In the genomic region with DNA sequence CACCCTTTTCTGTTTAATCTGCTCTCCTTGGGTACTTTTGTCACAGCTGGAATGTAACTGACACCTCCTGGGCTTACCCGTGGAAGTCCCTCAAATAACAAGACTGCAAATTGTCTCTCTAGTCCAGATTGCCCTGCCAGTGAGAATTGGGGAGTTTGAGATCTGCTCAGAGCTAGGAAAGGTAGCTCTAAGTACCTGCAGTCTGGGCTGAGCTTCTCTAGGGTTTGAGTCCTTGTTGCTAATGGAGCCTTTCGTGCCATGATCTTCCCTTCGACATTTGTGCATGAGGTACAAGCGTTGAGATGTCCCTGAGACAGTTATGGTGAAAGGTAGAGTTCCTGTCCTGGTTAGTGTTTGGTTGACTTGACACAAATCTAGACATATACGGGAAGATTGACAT, we compare ENCODE assay signal across 35 mouse cellular contexts.
"Had no signal": no experiment of that assay in that cellular context is flagged by ENCODE, and none has a peak within 500 bp of the region (broad histone marks: within the 10 kb centered on the region; RNA-seq: fewer than 3 reads in every experiment).

No protein-coding gene starts in this region.

- DNase-seq: heart, postnatal 10 days; heart, postnatal 14 days; heart, postnatal 36 days; heart, postnatal 4 days; kidney, adult 11 months; kidney, adult 18-20 months; kidney, adult 2 months; kidney, adult 8-10 months; kidney, adult 9 months; kidney, postnatal 10 days; kidney, postnatal 14 days; kidney, postnatal 25 days; kidney, postnatal 36 days; kidney, postnatal 4 days; layer of hippocampus, adult 9-11 months; layer of hippocampus, postnatal 36 days had no signal

- H3K9ac ChIP-seq: heart, embryonic 12.5 days; heart, embryonic 13.5 days; heart, embryonic 15.5 days; hindbrain, embryonic 12.5 days; hindbrain, embryonic 13.5 days; hindbrain, embryonic 14.5 days; hindbrain, embryonic 15.5 days; intestine, embryonic 15.5 days; kidney, embryonic 15.5 days had no signal

- H3K9me3 ChIP-seq: heart, embryonic 10.5 days; heart, embryonic 12.5 days; heart, embryonic 13.5 days; heart, embryonic 15.5 days; hindbrain, embryonic 10.5 days; hindbrain, embryonic 12.5 days; hindbrain, embryonic 13.5 days; hindbrain, embryonic 15.5 days; intestine, embryonic 15.5 days; kidney, embryonic 15.5 days had no signal

- H3K27ac ChIP-seq: heart, embryonic 10.5 days; heart, embryonic 13.5 days; heart, embryonic 15.5 days; hindbrain, embryonic 10.5 days; hindbrain, embryonic 12.5 days; hindbrain, embryonic 13.5 days; hindbrain, embryonic 14.5 days; hindbrain, embryonic 15.5 days; hindbrain, postnatal 0 days; intestine, embryonic 15.5 days; kidney, embryonic 15.5 days; kidney, postnatal 0 days had no signal

- ATAC-seq: hindbrain, embryonic 16.5 days; hindbrain, postnatal 0 days; inflammation-experienced regulatory T-cells, adult 6 months; intestine, embryonic 15.5 days; intestine, embryonic 16.5 days; intestine, postnatal 0 days had no signal

- H3K4me3 ChIP-seq: heart, embryonic 10.5 days; heart, embryonic 12.5 days; heart, embryonic 13.5 days; heart, embryonic 15.5 days; hindbrain, embryonic 10.5 days; hindbrain, embryonic 12.5 days; hindbrain, embryonic 13.5 days; hindbrain, embryonic 15.5 days; intestine, embryonic 15.5 days; kidney, embryonic 15.5 days; layer of hippocampus, adult 2 months had no signal

- H3K4me2 ChIP-seq: heart, embryonic 11.5 days; heart, embryonic 12.5 days; heart, embryonic 13.5 days; heart, embryonic 15.5 days; hindbrain, embryonic 12.5 days; hindbrain, embryonic 13.5 days; hindbrain, embryonic 14.5 days; hindbrain, embryonic 15.5 days; intestine, embryonic 15.5 days; kidney, embryonic 15.5 days had no signal

- H3K4me1 ChIP-seq: hindbrain, embryonic 15.5 days had no signal

- H3K36me3 ChIP-seq: heart, embryonic 10.5 days; heart, embryonic 12.5 days; heart, embryonic 15.5 days; hindbrain, embryonic 10.5 days; hindbrain, embryonic 12.5 days; hindbrain, embryonic 13.5 days; hindbrain, embryonic 15.5 days; intestine, embryonic 15.5 days; kidney, embryonic 15.5 days had no signal

- H3K27me3 ChIP-seq: heart, embryonic 12.5 days; heart, embryonic 13.5 days; heart, embryonic 15.5 days; hindbrain, embryonic 12.5 days; hindbrain, embryonic 13.5 days; hindbrain, embryonic 15.5 days; intestine, embryonic 15.5 days; kidney, embryonic 15.5 days had no signal
